Mouse (Mus musculus): ENCODE data around the gene Ralgps2. TPM values are rescaled to one million over a fixed set of nuclear protein-coding genes. Genes with fewer than 3 reads are reported as not detected.

The Ralgps2 gene
- polyA plus RNA-seq, 1 experiment from 2014 or later = 25.6 TPM

DNA sequence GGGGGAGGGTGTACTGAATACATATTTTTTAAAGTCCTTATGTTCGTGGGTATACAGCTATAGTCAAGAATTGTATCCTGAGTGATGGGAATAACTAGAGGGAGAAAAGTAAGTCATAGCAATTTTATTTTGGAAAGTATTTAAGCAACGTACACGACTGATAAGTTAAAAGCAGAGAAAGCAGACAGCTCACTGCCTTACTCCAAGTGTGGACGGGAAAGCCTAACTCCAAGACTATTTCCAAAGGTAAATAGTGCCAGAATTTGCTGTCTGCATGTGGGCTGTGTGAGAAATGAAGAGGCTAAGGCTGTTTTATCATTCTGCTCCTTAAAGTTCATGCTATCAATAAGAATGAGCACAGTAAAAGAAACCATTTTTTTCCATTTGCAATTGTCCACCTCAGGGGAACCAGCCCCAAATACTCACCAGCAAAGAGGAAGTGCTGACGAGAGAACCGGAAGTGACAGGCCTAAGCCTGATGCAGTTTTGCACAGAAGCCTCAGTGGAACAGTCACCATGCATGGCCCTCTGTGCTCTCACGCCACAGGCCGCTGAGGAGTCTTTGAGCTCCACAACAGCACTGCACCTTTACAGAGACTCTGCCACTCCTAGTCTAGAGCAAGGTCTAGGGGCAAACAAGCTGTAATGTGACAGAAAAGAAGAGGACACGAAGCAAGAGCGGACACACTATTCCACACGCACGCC, 18.0 kb downstream of the Ralgps2 start:
- Histone ChIP-seq H3K9ac (no peak overlapping the region), H3K4me3 (no peak overlapping the region), H3K36me3 (no peaks in the 10 kb centered on the region), H3K27ac (peak overlapping the region; percentile 49), H3K4me2 (peak overlapping the region; percentile 13; the same call in 1 of the 2 replicates), H3K27me3 (replicated peaks) (no peaks in the 10 kb centered on the region), H3K9me3 (replicated peaks) (no peaks in the 10 kb centered on the region), H3K4me1 (peaks cover 52% of the 10 kb centered on the region)
- no peak for ATAC-seq
- WGBS (ENCODE audit: insufficient replicate concordance) = 51% methylated on average over 12 of the region's 12 CpGs

DNA sequence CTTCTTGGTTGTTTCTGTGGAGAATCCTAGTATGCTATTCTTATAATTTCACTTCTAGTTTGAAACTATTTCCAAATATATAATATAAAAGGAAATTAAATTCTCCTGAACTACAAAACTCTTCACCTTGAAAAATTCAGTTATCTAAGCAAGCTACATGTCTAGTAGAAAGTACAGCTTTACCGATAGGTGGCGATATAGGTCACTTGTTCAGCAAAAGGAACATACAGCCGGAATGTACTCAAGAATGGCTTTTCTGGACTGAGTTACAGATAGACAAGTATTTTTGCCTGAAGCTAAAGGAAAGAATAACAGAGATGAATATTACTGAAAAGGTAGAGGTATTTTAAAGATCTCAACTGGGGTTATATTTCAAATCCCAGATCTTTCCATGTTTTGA, 22.0 kb downstream of the Ralgps2 start:
- Histone ChIP-seq H3K9me3 (replicated peaks) (no peaks in the 10 kb centered on the region), H3K9ac (no peak overlapping the region), H3K4me1 (peaks cover 26% of the 10 kb centered on the region), H3K27ac (no peak overlapping the region), H3K27me3 (replicated peaks) (no peaks in the 10 kb centered on the region), H3K4me2 (no peak overlapping the region), H3K36me3 (no peaks in the 10 kb centered on the region), H3K4me3 (no peak overlapping the region)
- ATAC-seq = peak; percentile 58; the same call in 1 of the 2 replicates
- 10% methylated on average over 3 of the region's 3 CpGs for WGBS (ENCODE audit: insufficient replicate concordance)

- 78% methylated on average over 3 of the region's 3 CpGs for WGBS (ENCODE audit: insufficient replicate concordance)
- Histone ChIP-seq H3K9ac (no peak overlapping the region), H3K4me1 (peaks cover 19% of the 10 kb centered on the region), H3K36me3 (no peaks in the 10 kb centered on the region), H3K9me3 (replicated peaks) (no peaks in the 10 kb centered on the region), H3K27me3 (replicated peaks) (no peaks in the 10 kb centered on the region), H3K27ac (no peak overlapping the region), H3K4me2 (no peak overlapping the region), H3K4me3 (no peak overlapping the region)
- ATAC-seq = no peak
Observed at GRCm38 (mm10) chr1:156916361-156916760, 23.1 kb downstream of the Ralgps2 start.

DNA sequence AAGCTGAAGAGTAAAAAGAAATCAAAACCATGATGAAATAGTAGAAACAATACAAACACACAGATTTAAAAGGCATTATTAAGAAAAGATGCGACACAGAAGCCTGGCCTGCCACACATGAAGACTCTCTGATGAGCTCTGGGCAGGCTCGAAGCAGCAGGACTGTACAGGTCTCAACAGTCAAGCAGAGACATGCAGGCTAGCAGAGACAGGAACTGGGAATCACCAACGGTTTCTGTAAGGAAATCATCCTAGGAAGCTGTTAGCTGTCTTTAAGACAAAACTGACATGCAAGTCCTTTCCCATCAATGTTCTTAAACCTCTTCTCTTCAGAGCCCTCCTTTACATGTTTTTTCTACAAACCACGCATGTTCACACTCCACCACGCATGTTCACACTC, 24.5 kb downstream of the Ralgps2 start:
- WGBS (ENCODE audit: insufficient replicate concordance) = 61% methylated on average over 5 of the region's 5 CpGs

DNA sequence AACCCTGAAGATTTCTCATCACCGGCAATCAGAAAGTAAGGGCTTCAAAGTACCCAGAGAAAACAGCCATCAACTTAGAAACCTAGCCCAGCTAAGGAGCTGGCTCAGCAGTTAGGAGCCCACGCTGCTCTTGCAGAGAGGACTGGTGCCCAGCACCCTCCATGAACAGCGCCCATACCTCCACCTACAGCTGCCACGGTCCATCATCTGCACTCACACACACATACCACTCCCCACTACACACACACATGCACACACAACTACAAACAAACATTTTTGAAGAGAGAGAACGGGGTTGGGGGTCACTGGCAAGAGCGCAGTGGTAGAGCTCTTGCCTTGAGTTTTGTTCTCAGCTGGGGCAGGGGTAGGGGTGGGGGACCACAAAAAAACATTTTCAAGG, 26.2 kb downstream of the Ralgps2 start:
- H3K4me2 ChIP-seq = no peak overlapping the region
- no peak overlapping the region for H3K9ac ChIP-seq
- WGBS (ENCODE audit: insufficient replicate concordance) = 84% methylated on average over 6 of the region's 6 CpGs
- H3K36me3 ChIP-seq = no peaks in the 10 kb centered on the region
- no peaks in the 10 kb centered on the region for H3K27me3 ChIP-seq (replicated peaks)
- H3K4me1 ChIP-seq = peaks cover 18% of the 10 kb centered on the region
- H3K9me3 ChIP-seq (replicated peaks) = no peaks in the 10 kb centered on the region
- no peak overlapping the region for H3K27ac ChIP-seq
- no peak overlapping the region for H3K4me3 ChIP-seq
- no peak for ATAC-seq

More for the DNA sequence above, 24.5 kb downstream of the Ralgps2 start:
- Histone ChIP-seq H3K4me1 (peaks cover 8% of the 10 kb centered on the region; the same call in 1 of the 2 replicates), H3K27me3 (replicated peaks) (no peaks in the 10 kb centered on the region), H3K36me3 (no peaks in the 10 kb centered on the region), H3K9ac (no peak overlapping the region), H3K4me2 (no peak overlapping the region), H3K27ac (no peak overlapping the region), H3K9me3 (replicated peaks) (no peaks in the 10 kb centered on the region), H3K4me3 (no peak overlapping the region)
- no peak for ATAC-seq

- Histone ChIP-seq H3K4me2 (no peak overlapping the region), H3K9me3 (replicated peaks) (no peaks in the 10 kb centered on the region), H3K9ac (no peak overlapping the region), H3K4me3 (no peak overlapping the region), H3K27ac (no peak overlapping the region), H3K36me3 (peaks cover 9% of the 10 kb centered on the region; the same call in 1 of the 2 replicates), H3K27me3 (replicated peaks) (no peaks in the 10 kb centered on the region), H3K4me1 (peaks cover 13% of the 10 kb centered on the region)
- 64% methylated on average over 2 of the region's 2 CpGs for WGBS (ENCODE audit: insufficient replicate concordance)
- no peak for ATAC-seq
Observed at GRCm38 (mm10) chr1:156910948-156911347, 28.5 kb downstream of the Ralgps2 start.

DNA sequence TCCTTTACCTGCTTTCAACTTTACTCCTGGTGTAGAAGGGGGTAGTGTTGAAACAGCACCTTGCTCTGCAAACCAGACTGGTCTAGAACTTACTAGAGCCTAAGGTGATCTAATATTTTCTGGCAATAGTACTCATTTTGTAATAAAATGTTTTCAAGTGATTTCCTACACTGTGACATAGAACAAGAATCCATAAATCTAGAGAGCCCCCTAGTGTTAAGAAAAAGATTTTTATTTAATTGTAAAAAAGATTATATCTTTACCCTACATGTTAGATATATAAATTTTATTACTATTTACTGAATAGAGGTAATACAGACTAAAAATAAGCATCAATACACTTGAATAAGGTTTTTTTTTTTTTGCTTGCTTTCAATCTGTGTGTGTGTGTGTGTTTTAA, 29.6 kb downstream of the Ralgps2 start:
- no peak overlapping the region for H3K9ac ChIP-seq
- ATAC-seq = no peak
- H3K36me3 ChIP-seq = peaks cover 9% of the 10 kb centered on the region; the same call in 1 of the 2 replicates
- no peaks in the 10 kb centered on the region for H3K9me3 ChIP-seq (replicated peaks)
- no peak overlapping the region for H3K27ac ChIP-seq
- H3K4me2 ChIP-seq = no peak overlapping the region
- H3K27me3 ChIP-seq (replicated peaks) = no peaks in the 10 kb centered on the region
- H3K4me3 ChIP-seq = no peak overlapping the region
- H3K4me1 ChIP-seq = peaks cover 13% of the 10 kb centered on the region

- 66% methylated on average over 4 of the region's 4 CpGs for WGBS (ENCODE audit: insufficient replicate concordance)
- no peak overlapping the region for H3K4me2 ChIP-seq
- H3K36me3 ChIP-seq = peaks cover 9% of the 10 kb centered on the region; the same call in 1 of the 2 replicates
- H3K27me3 ChIP-seq (replicated peaks) = no peaks in the 10 kb centered on the region
- peaks cover 13% of the 10 kb centered on the region for H3K4me1 ChIP-seq
- no peaks in the 10 kb centered on the region for H3K9me3 ChIP-seq (replicated peaks)
- peak; percentile 81 for ATAC-seq
- H3K27ac ChIP-seq = no peak overlapping the region
- no peak overlapping the region for H3K4me3 ChIP-seq
- no peak overlapping the region for H3K9ac ChIP-seq
Observed at GRCm38 (mm10) chr1:156909265-156909664, 30.2 kb downstream of the Ralgps2 start.

- 66% methylated on average over 2 of the region's 2 CpGs for WGBS (ENCODE audit: insufficient replicate concordance)
- no peaks in the 10 kb centered on the region for H3K27me3 ChIP-seq (replicated peaks)
- no peak overlapping the region for H3K4me2 ChIP-seq
- no peaks in the 10 kb centered on the region for H3K9me3 ChIP-seq (replicated peaks)
- peaks cover 9% of the 10 kb centered on the region; the same call in 1 of the 2 replicates for H3K36me3 ChIP-seq
- ATAC-seq = no peak
- H3K9ac ChIP-seq = no peak overlapping the region
- H3K4me3 ChIP-seq = no peak overlapping the region
- peaks cover 13% of the 10 kb centered on the region for H3K4me1 ChIP-seq
- H3K27ac ChIP-seq = no peak overlapping the region
Observed at GRCm38 (mm10) chr1:156905660-156906059, 33.8 kb downstream of the Ralgps2 start.

GRCm38 (mm10) chr1:156903899-156904298, 35.5 kb downstream of the Ralgps2 start:
- no peak for ATAC-seq
- Histone ChIP-seq H3K36me3 (peaks cover 19% of the 10 kb centered on the region), H3K4me2 (no peak overlapping the region), H3K4me3 (no peak overlapping the region), H3K9me3 (replicated peaks) (no peaks in the 10 kb centered on the region), H3K4me1 (0 out of 2 replicates have a peak, but pooled peaks cover 4% of the 10 kb centered on the region), H3K9ac (no peak overlapping the region), H3K27ac (no peak overlapping the region), H3K27me3 (replicated peaks) (no peaks in the 10 kb centered on the region)
- WGBS (ENCODE audit: insufficient replicate concordance) = 84% methylated on average over 3 of the region's 3 CpGs

GRCm38 (mm10) chr1:156901689-156902088, 37.7 kb downstream of the Ralgps2 start:
- 81% methylated on average over 6 of the region's 6 CpGs for WGBS (ENCODE audit: insufficient replicate concordance)
- no peak for ATAC-seq

GRCm38 (mm10) chr1:156891561-156891960, 47.9 kb downstream of the Ralgps2 start:
- no peaks in the 10 kb centered on the region for H3K27me3 ChIP-seq (replicated peaks)
- peaks cover 16% of the 10 kb centered on the region for H3K36me3 ChIP-seq
- no peak overlapping the region for H3K9ac ChIP-seq
- 87% methylated on average over 4 of the region's 4 CpGs for WGBS (ENCODE audit: insufficient replicate concordance)
- no peak overlapping the region for H3K27ac ChIP-seq
- ATAC-seq = no peak
- no peak overlapping the region for H3K4me3 ChIP-seq
- H3K9me3 ChIP-seq (replicated peaks) = no peaks in the 10 kb centered on the region
- H3K4me1 ChIP-seq = no peaks in the 10 kb centered on the region
- no peak overlapping the region for H3K4me2 ChIP-seq

More at GRCm38 (mm10) chr1:156901689-156902088, 37.7 kb downstream of the Ralgps2 start:
- Histone ChIP-seq H3K27me3 (replicated peaks) (no peaks in the 10 kb centered on the region), H3K4me3 (no peak overlapping the region), H3K4me1 (no peaks in the 10 kb centered on the region), H3K36me3 (peaks cover 16% of the 10 kb centered on the region), H3K27ac (no peak overlapping the region), H3K9ac (no peak overlapping the region), H3K9me3 (replicated peaks) (no peaks in the 10 kb centered on the region), H3K4me2 (no peak overlapping the region)

GRCm38 (mm10) chr1:156888830-156889229, 50.6 kb downstream of the Ralgps2 start:
- no peaks in the 10 kb centered on the region for H3K9me3 ChIP-seq (replicated peaks)
- no peaks in the 10 kb centered on the region for H3K4me1 ChIP-seq
- no peak overlapping the region for H3K27ac ChIP-seq
- no peak for ATAC-seq
- no peak overlapping the region for H3K4me3 ChIP-seq
- H3K4me2 ChIP-seq = no peak overlapping the region
- 70% methylated on average over 4 of the region's 4 CpGs for WGBS (ENCODE audit: insufficient replicate concordance)
- no peak overlapping the region for H3K9ac ChIP-seq
- no peaks in the 10 kb centered on the region for H3K27me3 ChIP-seq (replicated peaks)
- peaks cover 23% of the 10 kb centered on the region for H3K36me3 ChIP-seq

Measured in liver, embryonic 12.5 days (tissue).